Mouse (Mus musculus) urinary bladder, postnatal 10 days (tissue): ENCODE measurements around the gene Snx17.

Experiments
- DNase-seq: peaks from one replicate; pipeline ENCODE4 v3.0.0; 2022; ENCODE audit warnings: low spot score

The Snx17 gene

GRCm38 (mm10) chr5:31240637-31241521 lies 47.9 kb downstream of the Snx17 start, which contains the start of the genes Nrbp1 and Gm9970:
TSS of gene Nrbp1 (plus strand) at chr5:31240864.
TSS of gene Gm9970 (minus strand) at chr5:31241232.
- DNase-seq = peak; percentile 76

DNA sequence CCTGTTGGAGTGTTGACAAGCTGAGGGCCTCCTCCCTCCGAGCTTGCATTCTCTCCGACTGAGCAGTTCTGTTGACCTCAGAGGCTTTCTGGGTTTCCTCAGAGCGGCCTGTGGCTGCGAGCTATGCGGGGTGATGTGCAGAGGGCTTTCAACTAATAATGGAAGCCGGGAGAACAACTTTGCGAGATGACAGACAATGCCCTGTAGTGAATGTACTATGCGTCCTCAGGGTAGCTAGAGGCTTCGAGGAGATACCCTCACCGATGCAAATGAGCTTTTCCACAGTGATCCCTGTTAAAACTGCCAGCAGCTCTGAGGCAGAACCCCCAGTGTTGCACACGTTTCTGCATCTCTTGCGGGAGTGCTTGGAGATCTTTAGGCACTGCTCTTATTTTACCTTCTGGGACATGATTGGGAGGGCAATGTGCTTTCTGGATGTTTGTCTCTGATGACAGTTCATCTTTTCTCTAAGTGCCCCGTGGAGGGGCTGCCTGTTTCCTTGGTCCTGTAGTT lies 48.6 kb downstream of the Snx17 start:
- no peak for DNase-seq

DNA sequence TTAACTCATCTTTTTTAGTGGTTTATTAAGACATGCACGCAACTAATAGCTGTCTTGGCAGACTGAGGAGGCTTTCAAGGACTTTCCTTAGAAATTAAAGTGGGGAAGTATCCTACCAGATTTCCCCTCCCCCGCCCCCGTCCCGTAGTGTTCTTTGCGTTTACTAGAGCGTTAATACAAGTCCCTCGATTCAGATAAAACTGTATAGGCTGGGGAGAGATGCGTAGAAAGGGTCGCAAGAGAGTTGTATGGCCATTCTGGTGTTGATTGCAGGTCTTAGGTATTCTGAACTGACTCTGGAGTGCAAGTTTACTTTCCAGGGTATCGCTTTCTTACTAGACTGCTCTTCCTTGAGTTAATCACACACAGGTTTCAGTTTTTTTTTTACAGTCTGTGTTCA lies 49.2 kb downstream of the Snx17 start:
- no peak for DNase-seq
